Mouse (Mus musculus) erythroid progenitor cell, adult 5-6 weeks (primary cell): ENCODE data around the gene Spats2. TPM values are rescaled to one million over a fixed set of nuclear protein-coding genes. Genes with fewer than 3 reads are reported as not detected.
"Not testable (repeated sequence)": the region's sequence is repeated elsewhere in the genome, so short reads cannot be mapped to it uniquely, and the experiment has no call there.

ENCODE experiments used
- ATAC-seq: replicated peaks from 2 replicates; pipeline ENCODE4 v1.8.0; 2016; ENCODE audit warnings: moderate number of reproducible peaks, mild to moderate bottlenecking, moderate TSS enrichment, inconsistent platforms; ENCODE audit not compliant: poor library complexity, low FRiP score, severe bottlenecking
- total RNA-seq, 2 experiments: library from RNA; stranded (forward) in 1 of 2; stranded (reverse) in 1 of 2; fragments of 150-400 nt in 1 of 2; fragments of 186-747, 209-891 nt in 1 of 2; gene quantifications; 2 replicates each; pipeline versions ENCODE4 v1.2.3 to v1.2.4; 2015 to 2017; ENCODE audit warnings: low replicate concordance in 2 of 2

Gene Spats2
- total RNA-seq (2015; ENCODE audit: low replicate concordance), result not detected in 2 replicates
- total RNA-seq (2017; ENCODE audit: low replicate concordance), result 0.51 TPM in 1 of 2 replicates, not detected in the other

- ATAC-seq, result no peak
Measured at GRCm38 (mm10) chr15:99125711-99126080, at the start of gene Spats2. Gene Spats2 (plus strand): TSS chr15:99125916.

- ATAC-seq, result not testable (repeated sequence)
Measured at GRCm38 (mm10) chr15:99076011-99076410, 49.7 kb upstream of the Spats2 start.

DNA sequence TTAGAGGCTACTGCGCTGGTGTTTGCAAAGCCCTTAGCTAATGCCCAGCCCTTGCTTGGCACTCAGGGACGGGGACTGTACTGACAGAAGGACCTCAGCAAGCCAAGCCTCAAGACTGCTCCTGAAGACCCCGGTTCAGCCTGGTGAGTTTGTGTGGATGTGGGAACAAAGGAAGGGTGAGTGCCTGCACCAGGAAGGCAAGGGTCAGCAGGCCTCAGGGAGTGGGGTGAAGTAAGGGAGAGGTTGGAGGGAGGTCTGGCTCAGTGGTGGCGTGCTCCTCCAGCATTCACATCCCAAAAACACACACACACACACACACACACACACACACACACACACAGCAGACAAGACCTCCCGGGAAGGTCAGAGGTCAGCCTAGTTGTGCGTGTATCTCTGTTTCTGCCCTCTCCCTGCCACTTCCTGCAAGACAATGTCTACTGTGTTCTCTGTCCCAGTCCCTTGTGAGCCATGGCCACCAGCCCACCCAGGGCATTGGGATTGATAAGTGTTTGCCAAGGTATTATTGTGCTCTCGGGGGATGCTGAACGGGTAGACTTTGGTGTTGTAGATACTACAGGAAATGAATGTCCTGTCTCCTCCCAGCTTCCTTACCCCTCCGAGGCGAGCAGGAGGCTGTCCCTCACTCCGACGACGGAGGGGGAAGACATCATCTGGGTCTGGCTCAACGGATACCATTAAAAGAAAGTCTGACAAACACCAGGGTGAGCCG is 47.4 kb upstream of the Spats2 start:
- no peak for ATAC-seq

GRCm38 (mm10) chr15:99079804-99080203 is 45.9 kb upstream of the Spats2 start:
- ATAC-seq, result no peak

- ATAC-seq, result no peak
Measured at GRCm38 (mm10) chr15:99082322-99082721, 43.4 kb upstream of the Spats2 start.

DNA sequence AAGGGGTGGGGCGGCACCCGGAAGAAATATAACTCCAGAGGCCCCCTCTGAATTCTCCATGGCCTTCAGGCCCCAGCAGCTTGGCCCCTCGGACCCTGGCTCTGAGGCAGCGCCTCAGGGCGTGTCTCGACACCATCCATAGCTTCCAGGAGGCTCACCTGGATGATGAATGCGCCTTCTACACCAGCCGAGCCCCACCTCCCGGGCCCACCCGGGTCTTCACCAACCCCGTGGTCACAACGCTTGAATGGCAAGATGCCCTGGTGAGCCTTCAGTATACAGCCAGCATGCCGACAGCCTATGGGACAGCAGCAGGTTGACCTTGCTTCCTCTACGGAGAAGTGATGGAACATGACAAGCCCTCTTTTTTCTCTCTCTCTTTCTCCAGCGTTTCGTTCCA is 42.9 kb upstream of the Spats2 start:
- no peak for ATAC-seq

- no peak; the same call in 1 of the 2 replicates for ATAC-seq
Measured at GRCm38 (mm10) chr15:99083258-99083657, 42.5 kb upstream of the Spats2 start.

DNA sequence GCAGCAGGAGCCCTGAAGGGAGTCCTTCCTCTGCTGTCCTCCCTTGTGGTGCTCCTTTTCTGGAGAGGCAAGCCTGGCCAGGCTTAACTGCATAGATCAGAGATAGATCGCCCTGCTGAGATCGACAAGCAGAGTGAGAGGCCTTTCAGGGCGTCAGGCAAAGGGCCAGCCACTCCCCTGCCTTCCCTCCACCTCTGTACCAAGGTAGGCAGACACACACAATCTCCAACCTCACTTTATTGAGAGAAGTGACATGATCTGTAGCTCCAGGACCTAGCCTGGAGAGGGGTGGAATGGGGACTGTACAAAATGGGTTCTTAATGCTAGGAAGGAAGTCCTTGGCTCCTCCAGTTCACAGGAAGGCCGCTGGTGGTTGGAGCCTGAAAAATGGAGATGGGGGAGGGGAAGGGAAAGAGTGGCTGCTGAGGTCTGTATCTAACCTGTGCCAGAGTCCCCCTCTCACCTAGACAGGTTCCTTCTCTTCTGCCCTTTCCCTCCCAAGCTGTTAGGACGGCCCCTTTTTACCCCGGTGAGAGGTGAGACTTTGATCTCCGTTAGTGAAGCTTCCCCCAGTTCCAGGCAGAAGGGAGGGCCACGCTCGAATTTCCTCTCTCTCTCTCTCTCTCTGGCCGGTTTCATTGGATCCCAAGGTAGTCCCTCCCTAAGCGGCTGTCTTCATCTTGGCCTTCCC is 41.7 kb upstream of the Spats2 start:
- no peak for ATAC-seq

GRCm38 (mm10) chr15:99084618-99085017 is 41.1 kb upstream of the Spats2 start:
- no peak for ATAC-seq

DNA sequence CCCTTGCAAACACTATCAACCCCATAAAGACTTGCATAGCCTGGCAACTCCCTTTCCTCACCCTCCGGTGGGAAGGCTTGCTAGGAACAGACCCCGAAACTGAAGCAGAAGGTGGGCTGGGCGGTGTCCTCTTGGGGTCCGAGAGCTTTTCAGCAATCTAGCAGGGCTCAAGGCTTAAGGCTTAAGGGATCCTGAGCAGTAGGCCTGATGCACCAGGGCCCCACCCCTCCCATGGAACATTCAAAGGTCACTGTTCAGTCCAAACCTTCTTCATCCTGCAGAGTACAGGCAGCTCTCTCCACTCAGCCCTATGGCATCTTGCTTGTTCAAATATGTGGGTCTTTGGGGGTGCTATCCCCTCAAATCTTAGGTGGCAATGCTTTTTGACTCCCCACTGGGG is 39.7 kb upstream of the Spats2 start:
- no peak for ATAC-seq

DNA sequence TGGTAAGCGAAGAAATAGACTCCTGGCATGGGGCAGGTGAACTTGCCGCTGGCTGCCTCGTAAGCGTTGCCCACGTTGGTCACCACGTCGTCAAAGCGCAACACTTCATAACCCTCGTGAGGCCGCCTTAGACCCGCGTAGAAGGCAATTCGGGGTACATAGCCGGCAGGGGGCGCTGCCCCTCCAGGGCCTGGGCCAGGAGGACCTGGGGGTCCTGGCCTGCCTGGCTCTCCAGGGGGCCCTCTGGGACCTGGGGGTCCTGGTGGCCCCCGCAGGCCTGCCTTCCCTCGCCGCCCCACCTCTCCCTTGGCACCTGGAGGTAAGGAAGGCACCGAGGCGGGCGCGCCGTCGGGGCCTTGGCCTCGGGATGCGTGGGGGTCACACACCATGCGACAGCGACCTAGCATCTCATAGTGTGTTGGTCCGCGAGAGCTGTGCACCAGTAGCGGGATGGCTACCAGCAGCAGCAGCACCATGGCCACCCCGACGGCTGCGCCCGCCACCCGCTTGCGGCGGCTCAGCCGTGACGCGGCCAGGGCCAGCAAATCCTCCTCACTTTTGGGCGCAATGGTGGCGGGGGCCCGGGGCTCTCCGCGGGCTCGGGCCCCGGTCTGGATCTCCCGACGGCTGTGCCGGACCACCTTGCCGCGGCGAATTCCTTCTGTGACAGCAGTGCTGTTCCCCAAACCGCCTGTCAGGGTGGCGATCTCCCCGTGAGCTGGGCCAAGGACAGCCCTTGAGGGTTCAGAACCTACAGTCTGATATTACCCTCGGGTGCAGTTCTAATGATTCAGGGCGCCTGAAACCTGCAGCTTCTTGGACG is 38.3 kb upstream of the Spats2 start, which contains the start of gene C1ql4:
Gene C1ql4 (minus strand): TSS at position 565 of the 823 bp plus-strand sequence.
- ATAC-seq, result no peak

GRCm38 (mm10) chr15:99088292-99088691 is 37.4 kb upstream of the Spats2 start:
- ATAC-seq, result no peak

- no peak for ATAC-seq
Measured at GRCm38 (mm10) chr15:99089069-99089468, 36.6 kb upstream of the Spats2 start.

GRCm38 (mm10) chr15:99092870-99093269 is 32.8 kb upstream of the Spats2 start, which contains the start of gene Dnajc22:
Gene Dnajc22 (plus strand): TSS chr15:99093170.
- ATAC-seq, result no peak

GRCm38 (mm10) chr15:99093291-99094258 is 32.1 kb upstream of the Spats2 start:
- ATAC-seq, result no peak

DNA sequence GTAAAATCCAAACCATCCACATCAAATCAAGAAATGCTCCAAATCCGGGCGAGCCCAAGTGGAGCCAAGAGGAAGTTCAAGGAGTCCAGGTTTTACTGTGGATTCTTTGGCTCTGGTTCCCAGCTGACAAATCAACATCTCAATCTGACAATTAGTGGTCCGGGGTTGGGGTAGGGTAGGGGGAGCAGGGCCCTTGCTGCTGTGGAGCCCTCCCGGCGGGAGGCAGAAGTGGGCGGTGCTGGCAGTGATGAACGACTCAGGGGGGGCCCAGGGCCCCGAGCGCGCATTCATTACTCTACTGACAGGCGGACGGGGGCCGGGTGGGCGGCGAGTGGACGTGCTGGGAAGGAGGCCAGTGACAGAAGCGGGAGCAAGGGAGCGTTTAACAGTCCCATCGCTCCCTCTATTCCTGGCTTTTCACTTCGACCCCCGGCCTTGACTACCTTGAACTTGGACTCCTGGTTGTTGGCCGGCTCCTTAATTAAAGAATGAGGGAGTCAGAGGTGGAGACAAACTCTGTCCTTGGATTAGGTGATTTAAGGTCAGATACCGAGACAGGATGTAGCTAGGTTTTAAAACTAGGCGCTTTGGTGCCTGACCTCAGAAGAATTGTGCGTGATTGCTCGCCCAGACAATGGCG is 31.0 kb upstream of the Spats2 start:
- no peak for ATAC-seq

- no peak for ATAC-seq
Measured at GRCm38 (mm10) chr15:99095356-99095755, 30.4 kb upstream of the Spats2 start.

DNA sequence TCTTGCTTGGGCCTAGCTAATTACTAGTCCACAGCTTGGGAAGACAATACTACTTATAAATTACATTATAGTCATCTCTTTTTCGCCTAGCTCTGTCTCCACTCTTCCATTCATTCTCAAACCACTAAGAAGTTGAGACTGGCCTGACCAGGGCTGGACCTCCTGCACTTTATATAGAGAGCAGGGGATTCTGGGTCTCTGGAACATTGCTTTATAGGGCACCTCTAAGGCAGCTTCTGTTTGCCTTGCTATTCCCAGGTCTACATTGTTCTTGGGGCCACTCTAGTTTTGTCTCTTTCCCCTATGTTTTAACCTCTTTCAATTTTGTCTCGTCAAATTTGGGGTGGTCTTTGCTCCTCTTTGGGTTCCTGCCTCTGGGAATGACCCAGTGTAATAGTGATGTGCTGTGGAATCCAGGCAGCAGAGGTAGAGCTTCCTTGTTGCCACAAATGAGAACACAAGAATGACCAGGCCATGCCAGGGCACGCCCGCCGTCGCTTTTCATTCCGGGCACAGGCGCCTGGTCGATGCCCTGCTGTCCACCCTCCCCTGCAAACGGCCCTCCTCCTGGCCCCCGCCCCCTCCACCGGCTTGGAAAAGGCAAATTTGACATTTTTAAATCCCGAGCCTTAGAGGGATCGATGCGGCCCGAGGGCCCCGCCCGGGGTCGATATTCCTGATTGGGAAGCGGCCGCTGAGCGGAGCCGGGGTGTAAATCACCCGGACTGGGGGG is 29.5 kb upstream of the Spats2 start:
- ATAC-seq, result no peak
